Mouse (Mus musculus): ENCODE measurements around the gene Grik1. TPM values are rescaled to one million over a fixed set of nuclear protein-coding genes. Genes with fewer than 3 reads are reported as not detected.

Grik1 gene
- polyA plus RNA-seq, 1 experiment from 2014 or later: 0.49 TPM

DNA sequence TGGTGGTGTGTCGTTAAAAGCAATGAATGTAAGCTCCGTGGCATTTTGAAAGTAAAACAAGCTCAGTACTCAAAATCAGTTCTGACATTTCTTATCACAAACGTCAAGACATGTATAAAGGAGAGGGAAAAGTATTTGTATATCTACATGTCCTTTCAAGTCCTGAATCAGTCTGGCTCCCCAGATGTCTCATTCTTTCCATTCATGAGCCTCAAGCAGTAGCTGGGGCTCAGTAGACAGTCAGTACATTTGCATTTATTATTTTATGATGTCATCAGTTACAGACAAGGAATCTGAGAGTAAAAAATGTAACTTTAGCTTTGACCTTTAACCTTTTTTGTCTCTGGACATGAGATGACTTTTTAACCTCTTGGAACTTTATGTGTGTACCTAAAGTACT is 68.1 kb downstream of the Grik1 start:
- whole genome bisulfite sequencing: 40% methylated on average over 3 of the region's 3 CpGs

DNA sequence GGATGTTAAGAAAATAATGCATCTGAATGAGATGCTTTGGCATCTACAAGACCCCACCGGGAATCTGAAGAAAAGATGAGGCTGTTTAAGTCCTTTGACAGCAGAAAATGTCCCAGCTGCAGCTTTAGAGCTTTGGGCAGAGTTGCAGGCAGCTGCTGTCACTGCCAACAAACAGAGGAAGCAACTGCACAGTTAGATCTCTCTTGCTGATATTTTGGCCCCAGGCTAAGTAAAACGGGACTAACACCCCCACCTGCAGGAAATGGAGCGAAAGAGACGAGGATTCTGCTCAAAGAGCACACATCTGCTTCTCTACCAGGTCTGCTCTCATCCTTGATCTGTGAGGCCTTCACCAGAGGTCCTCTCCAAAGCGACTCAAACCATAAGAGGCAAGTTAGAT is 77.5 kb downstream of the Grik1 start:
- Histone ChIP-seq H3K9me3 (no peaks in the 10 kb centered on the region), H3K9ac (no peak overlapping the region), H3K4me2 (no peak overlapping the region), H3K27ac (replicated peaks) (no peak overlapping the region), H3K36me3 (no peaks in the 10 kb centered on the region), H3K27me3 (replicated peaks) (no peaks in the 10 kb centered on the region), H3K4me3 (no peak overlapping the region), H3K4me1 (no peaks in the 10 kb centered on the region)
- no peak for ATAC-seq (ENCODE audit: extremely low read depth, insufficient number of reproducible peaks, low FRiP score, low TSS enrichment)
- WGBS: 52% methylated on average over 5 of the region's 5 CpGs

More for the DNA sequence above, 68.1 kb downstream of the Grik1 start:
- H3K4me2 ChIP-seq: no peak overlapping the region
- H3K36me3 ChIP-seq: no peaks in the 10 kb centered on the region
- no peak overlapping the region for H3K9ac ChIP-seq
- no peaks in the 10 kb centered on the region for H3K4me1 ChIP-seq
- H3K9me3 ChIP-seq: peaks cover 6% of the 10 kb centered on the region; the same call in 1 of the 2 replicates
- ATAC-seq (ENCODE audit: extremely low read depth, insufficient number of reproducible peaks, low FRiP score, low TSS enrichment): no peak
- H3K27me3 ChIP-seq (replicated peaks): no peaks in the 10 kb centered on the region
- no peak overlapping the region for H3K27ac ChIP-seq (replicated peaks)
- H3K4me3 ChIP-seq: no peak overlapping the region

DNA sequence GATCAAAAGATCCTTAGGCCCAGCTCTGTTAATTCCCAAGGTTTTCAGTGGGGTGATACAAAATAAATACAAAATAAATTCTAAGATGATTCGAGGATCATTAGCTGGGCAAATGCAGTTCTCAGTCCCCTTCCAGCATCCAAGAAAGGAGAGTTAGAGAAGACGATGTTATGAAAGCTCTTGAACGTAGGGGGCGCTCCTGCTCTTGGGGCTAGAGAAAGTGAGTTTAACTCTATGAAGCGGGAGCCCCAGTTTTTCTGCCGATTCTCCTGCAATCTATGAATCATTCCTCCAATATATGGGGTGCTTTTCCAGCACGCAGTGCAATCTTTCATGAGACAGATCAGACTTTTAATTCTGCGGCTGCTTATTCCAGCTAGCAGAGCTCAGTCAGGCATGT is 78.2 kb downstream of the Grik1 start:
- H3K27me3 ChIP-seq (replicated peaks): no peaks in the 10 kb centered on the region
- H3K27ac ChIP-seq (replicated peaks): no peak overlapping the region
- WGBS: 54% methylated on average over 8 of the region's 8 CpGs
- no peaks in the 10 kb centered on the region for H3K9me3 ChIP-seq
- H3K4me2 ChIP-seq: no peak overlapping the region
- no peak overlapping the region for H3K4me3 ChIP-seq
- H3K9ac ChIP-seq: no peak overlapping the region
- no peaks in the 10 kb centered on the region for H3K4me1 ChIP-seq
- ATAC-seq (ENCODE audit: extremely low read depth, insufficient number of reproducible peaks, low FRiP score, low TSS enrichment): no peak
- H3K36me3 ChIP-seq: no peaks in the 10 kb centered on the region

DNA sequence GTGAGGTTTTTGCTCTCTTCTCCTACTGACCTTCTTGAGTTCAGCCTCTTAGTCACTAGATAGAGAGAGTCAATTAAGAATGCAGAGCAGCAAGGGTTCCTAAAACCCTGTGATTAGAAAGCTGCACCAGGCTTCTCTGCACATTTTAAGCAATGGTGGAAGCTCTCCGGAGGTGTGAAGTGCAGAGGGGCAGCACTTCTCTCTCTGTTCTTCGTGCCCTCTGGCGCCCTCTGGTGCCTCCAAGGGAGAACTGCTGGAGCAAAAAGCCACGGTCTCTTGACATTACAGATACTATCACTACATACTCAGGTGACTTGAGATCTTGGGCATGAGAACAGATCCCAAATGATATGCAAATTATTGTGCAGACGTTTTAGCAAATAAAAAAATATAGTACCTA is 85.7 kb downstream of the Grik1 start:
- Histone ChIP-seq H3K4me3 (no peak overlapping the region), H3K4me2 (no peak overlapping the region), H3K9me3 (no peaks in the 10 kb centered on the region; the same call in 1 of the 2 replicates), H3K4me1 (no peaks in the 10 kb centered on the region), H3K36me3 (no peaks in the 10 kb centered on the region), H3K9ac (no peak overlapping the region), H3K27me3 (replicated peaks) (no peaks in the 10 kb centered on the region), H3K27ac (replicated peaks) (no peak overlapping the region)
- no peak for ATAC-seq (ENCODE audit: extremely low read depth, insufficient number of reproducible peaks, low FRiP score, low TSS enrichment)
- 4% methylated on average over 5 of the region's 5 CpGs for WGBS

DNA sequence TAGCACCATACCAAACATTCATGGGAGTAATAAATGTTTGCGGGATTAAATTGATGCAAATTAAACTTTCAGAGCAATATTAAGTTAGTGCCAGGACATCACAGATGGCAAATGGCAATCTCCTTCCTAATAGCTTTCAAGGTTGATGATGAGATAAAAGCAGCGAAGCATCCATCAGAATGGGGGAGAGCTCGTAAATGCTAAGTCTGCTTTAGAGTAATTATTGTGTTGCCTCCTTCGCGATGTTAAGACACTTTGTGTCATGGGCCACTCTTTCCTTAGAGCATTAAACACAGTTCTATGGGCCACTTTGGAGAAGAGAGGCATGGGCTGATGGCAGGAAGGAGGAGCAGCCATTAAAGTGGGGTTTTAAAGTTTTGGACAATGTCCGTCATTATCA is 86.1 kb downstream of the Grik1 start:
- H3K27ac ChIP-seq (replicated peaks): no peak overlapping the region
- H3K27me3 ChIP-seq (replicated peaks): no peaks in the 10 kb centered on the region
- no peaks in the 10 kb centered on the region; the same call in 1 of the 2 replicates for H3K9me3 ChIP-seq
- no peak for ATAC-seq (ENCODE audit: extremely low read depth, insufficient number of reproducible peaks, low FRiP score, low TSS enrichment)
- H3K4me2 ChIP-seq: no peak overlapping the region
- H3K9ac ChIP-seq: no peak overlapping the region
- WGBS: 76% methylated on average over 6 of the region's 6 CpGs
- H3K36me3 ChIP-seq: no peaks in the 10 kb centered on the region
- H3K4me1 ChIP-seq: no peaks in the 10 kb centered on the region
- H3K4me3 ChIP-seq: no peak overlapping the region

DNA sequence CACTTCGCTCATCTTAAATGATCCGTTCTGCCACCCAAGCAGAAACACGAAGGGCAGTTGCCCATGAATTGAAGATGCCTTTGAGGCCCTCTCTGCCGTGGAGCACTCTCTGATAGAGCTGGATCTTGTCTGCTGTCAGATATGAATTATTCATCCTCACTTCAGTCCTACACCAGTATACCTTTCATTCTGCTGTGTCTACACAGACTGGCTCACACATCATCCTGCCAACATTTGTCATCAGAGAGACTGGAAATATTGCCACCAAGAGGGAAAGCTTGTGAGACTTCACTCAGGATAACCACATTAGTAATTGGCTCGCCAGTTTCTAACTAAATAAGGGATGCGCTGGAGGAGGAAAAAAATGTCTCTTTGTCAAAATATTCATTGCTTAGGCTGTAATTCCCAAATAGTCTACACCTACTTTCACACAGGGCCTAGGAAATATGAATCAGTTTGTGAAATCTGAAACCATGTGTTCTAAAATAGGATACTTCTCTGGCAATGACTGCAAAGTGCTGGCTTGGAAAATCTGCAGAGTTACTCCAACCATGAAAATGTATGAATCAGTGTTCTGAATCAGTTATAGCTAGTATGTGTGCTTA is 102.5 kb downstream of the Grik1 start:
- Histone ChIP-seq H3K27ac (replicated peaks) (no peak overlapping the region), H3K4me2 (no peak overlapping the region), H3K36me3 (no peaks in the 10 kb centered on the region), H3K9me3 (no peaks in the 10 kb centered on the region), H3K9ac (no peak overlapping the region), H3K4me3 (no peak overlapping the region), H3K4me1 (no peaks in the 10 kb centered on the region), H3K27me3 (replicated peaks) (no peaks in the 10 kb centered on the region)
- ATAC-seq (ENCODE audit: extremely low read depth, insufficient number of reproducible peaks, low FRiP score, low TSS enrichment): no peak
- WGBS: 78% methylated on average over 6 of the region's 6 CpGs

DNA sequence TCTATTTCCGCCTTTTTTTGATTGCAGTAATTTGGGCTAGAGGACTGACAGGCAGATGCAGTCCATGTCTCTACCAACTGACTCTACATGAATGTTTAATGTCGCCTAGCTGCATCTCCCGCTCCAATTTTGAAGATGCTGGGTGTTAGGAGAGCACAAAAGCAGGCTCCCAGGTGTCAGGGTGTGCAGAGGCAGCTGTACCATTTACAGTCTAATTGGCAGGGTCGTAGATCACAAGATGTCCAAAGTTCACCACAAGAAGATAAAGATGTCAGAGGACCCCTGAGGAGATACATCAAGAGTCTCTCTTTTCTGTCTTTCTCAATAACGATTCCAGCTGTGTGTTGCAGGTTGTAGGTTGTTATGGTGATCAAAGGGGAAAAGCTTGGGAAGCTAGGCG is 111.3 kb downstream of the Grik1 start:
- H3K9ac ChIP-seq: no peak overlapping the region
- no peak for ATAC-seq (ENCODE audit: extremely low read depth, insufficient number of reproducible peaks, low FRiP score, low TSS enrichment)
- H3K27ac ChIP-seq (replicated peaks): no peak overlapping the region
- H3K4me1 ChIP-seq: no peaks in the 10 kb centered on the region
- no peak overlapping the region for H3K4me3 ChIP-seq
- H3K4me2 ChIP-seq: no peak overlapping the region
- WGBS: 70% methylated on average over 6 of the region's 6 CpGs
- no peaks in the 10 kb centered on the region for H3K27me3 ChIP-seq (replicated peaks)
- no peaks in the 10 kb centered on the region for H3K9me3 ChIP-seq
- H3K36me3 ChIP-seq: no peaks in the 10 kb centered on the region

DNA sequence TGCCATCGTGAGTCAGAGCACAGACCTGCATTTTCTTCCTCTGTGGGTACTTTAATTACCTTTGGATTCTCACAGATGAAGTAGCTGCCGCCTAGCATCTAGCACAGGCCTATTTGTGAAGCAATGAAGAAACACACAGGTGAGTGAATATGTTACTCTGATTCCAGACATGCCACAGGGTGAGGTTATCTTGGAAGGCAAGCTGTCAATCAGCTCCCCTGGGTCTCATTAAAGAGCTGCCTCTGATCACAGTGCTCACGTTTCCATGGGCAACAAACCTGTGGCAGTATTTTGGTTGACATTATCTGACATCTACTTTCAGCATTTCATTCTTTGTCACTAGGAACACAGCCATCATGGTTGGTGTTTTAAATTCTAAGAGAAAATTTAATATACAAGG is 112.7 kb downstream of the Grik1 start:
- Histone ChIP-seq H3K27ac (replicated peaks) (no peak overlapping the region), H3K27me3 (replicated peaks) (no peaks in the 10 kb centered on the region), H3K4me1 (no peaks in the 10 kb centered on the region), H3K9ac (no peak overlapping the region), H3K9me3 (no peaks in the 10 kb centered on the region), H3K36me3 (no peaks in the 10 kb centered on the region), H3K4me3 (no peak overlapping the region), H3K4me2 (no peak overlapping the region)
- 62% methylated on average over 3 of the region's 3 CpGs for WGBS
- no peak for ATAC-seq (ENCODE audit: extremely low read depth, insufficient number of reproducible peaks, low FRiP score, low TSS enrichment)

DNA sequence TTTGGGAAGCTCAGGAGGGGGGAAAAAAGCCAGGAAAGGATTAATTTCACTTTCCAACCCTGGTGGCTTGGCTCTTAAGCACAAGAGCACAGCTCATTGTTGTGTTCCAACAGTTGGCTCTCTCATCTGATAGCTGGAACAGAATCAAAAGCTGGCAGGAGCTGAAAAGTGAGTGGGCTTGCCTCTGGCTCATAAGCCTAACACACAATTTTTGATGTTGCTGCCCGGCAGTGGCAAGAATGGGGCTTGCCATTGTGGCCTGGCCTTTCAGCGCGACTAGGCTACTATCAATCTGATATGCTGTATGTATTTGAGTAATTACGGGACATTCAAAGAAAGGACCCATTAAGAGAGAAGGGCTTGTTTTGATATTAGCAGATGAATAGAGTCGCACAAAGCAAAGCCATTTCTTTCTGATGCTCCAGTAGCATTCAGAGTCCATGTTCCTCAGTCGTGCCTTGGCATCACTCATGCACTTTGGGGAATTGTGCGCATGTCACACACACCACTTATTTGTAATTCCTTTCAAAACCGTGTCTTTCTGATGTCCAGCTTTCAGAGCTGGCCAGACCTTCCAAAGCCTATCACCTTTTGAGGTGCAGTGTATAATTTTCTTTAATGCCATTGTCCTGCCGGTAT is 115.9 kb downstream of the Grik1 start:
- Histone ChIP-seq H3K9ac (no peak overlapping the region), H3K4me3 (no peak overlapping the region), H3K27ac (replicated peaks) (no peak overlapping the region), H3K4me1 (no peaks in the 10 kb centered on the region), H3K36me3 (no peaks in the 10 kb centered on the region), H3K9me3 (no peaks in the 10 kb centered on the region), H3K4me2 (no peak overlapping the region), H3K27me3 (replicated peaks) (no peaks in the 10 kb centered on the region)
- WGBS: 75% methylated on average over 9 of the region's 9 CpGs
- no peak for ATAC-seq (ENCODE audit: extremely low read depth, insufficient number of reproducible peaks, low FRiP score, low TSS enrichment)

DNA sequence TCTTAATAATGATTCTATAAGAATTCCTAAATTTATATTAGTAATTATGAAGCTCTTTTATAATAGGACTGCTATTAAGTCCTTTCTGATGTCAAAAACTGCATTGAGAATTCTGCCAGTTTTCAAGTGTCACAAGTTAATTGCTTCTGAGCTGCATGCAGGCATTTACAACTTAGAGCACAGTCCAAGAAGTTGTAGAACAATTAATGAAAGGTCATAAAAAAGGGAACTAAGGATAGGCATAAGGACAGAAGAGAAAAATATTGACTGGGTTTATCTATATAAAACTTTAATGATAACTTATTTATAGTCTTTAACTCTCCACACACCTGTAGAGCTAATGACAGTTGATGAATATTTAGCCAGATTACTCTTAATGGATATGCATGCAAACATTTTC is 123.5 kb downstream of the Grik1 start:
- Histone ChIP-seq H3K4me2 (no peak overlapping the region), H3K4me3 (no peak overlapping the region), H3K36me3 (no peaks in the 10 kb centered on the region), H3K27me3 (replicated peaks) (no peaks in the 10 kb centered on the region), H3K27ac (replicated peaks) (no peak overlapping the region), H3K9ac (no peak overlapping the region), H3K4me1 (no peaks in the 10 kb centered on the region), H3K9me3 (no peaks in the 10 kb centered on the region)
- no peak for ATAC-seq (ENCODE audit: extremely low read depth, insufficient number of reproducible peaks, low FRiP score, low TSS enrichment)

DNA sequence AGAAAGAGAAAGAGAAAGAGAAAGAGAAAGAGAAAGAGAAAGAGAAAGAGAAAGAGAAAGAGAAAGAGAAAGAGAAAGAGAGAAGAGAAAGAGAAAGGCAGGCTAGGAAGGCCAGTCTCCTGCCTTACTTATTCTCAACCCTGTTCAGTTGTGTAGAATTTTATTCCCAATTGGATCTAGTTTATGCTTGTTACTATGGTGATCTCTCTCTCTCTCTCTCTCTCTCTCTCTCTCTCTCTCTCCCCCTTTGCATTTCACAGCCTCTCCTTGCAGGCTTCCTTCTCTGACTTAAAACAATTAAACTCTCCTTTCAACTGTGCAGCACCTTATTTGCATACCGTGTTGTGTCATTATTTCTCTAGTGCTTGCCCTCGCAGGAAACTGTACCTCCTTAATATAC is 147.5 kb downstream of the Grik1 start:
- 58% methylated on average over 2 of the region's 2 CpGs for WGBS
- H3K27ac ChIP-seq (replicated peaks): no peak overlapping the region
- ATAC-seq (ENCODE audit: extremely low read depth, insufficient number of reproducible peaks, low FRiP score, low TSS enrichment): no peak
- no peaks in the 10 kb centered on the region for H3K9me3 ChIP-seq
- H3K4me1 ChIP-seq: no peaks in the 10 kb centered on the region
- no peak overlapping the region for H3K4me3 ChIP-seq
- H3K27me3 ChIP-seq (replicated peaks): no peaks in the 10 kb centered on the region
- no peak overlapping the region for H3K4me2 ChIP-seq
- H3K36me3 ChIP-seq: no peaks in the 10 kb centered on the region
- H3K9ac ChIP-seq: no peak overlapping the region

DNA sequence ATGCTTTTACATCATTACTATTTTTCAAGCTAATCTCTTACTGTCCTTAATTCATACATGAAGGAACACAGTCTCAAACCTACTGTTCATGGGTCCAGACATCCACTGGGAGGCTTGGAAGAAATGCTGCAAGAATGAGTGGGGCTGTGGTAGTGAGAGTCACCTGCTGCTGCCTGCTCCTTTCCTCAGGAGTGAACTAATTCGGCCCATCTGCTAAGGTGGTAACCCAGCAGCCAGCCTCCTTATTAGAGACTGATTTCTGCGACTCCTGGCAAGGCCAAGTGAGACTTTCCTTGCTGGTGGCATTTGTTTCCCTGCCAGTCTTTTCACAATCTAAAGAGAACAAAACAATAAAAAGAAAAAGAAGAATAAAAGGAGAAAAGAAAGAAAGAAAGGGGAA is 147.9 kb downstream of the Grik1 start:
- H3K4me2 ChIP-seq: no peak overlapping the region
- H3K27me3 ChIP-seq (replicated peaks): no peaks in the 10 kb centered on the region
- H3K9ac ChIP-seq: no peak overlapping the region
- WGBS: 59% methylated on average over 2 of the region's 2 CpGs
- no peaks in the 10 kb centered on the region for H3K4me1 ChIP-seq
- H3K27ac ChIP-seq (replicated peaks): no peak overlapping the region
- no peak overlapping the region for H3K4me3 ChIP-seq
- H3K36me3 ChIP-seq: no peaks in the 10 kb centered on the region
- no peaks in the 10 kb centered on the region for H3K9me3 ChIP-seq
- ATAC-seq (ENCODE audit: extremely low read depth, insufficient number of reproducible peaks, low FRiP score, low TSS enrichment): no peak

All from heart, embryonic 13.5 days (tissue).